Mouse (Mus musculus): ENCODE results near the gene Mlh3.

DNA sequence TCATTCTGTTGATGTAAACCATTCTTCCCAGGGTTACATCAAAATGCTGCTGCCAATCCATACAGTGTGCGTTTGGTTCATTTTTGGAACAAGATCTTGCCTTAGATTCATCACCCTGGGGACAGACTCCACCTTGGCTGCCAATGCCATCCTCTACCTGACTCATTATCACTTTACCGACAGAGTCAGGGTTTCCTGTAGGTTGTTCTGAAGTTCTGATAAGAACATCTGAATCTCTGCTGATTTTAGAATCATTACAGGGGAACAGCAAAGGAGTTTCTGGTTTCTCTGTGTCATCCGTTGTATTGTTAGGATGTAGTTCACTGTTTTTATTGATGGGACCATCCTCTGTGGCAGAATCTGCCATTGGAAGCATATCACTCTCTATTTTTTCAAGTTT lies 4.2 kb downstream of the Mlh3 start:
- TF ChIP-seq POLR2A (IDR thresholded peaks at IDR 0.05; ENCODE audit: control insufficient read depth, extremely low read depth, insufficient read depth, low read length, poor library complexity) (no peak), CTCF (IDR thresholded peaks at IDR 0.05; ENCODE audit: borderline replicate concordance, control insufficient read depth, extremely low read depth, insufficient read depth, low read length, poor library complexity) (no peak)

Data from thymus, adult 2 months (tissue).